Mouse (Mus musculus) gonadal fat pad, adult 2 months (tissue): ENCODE data around the gene Hcls1. TPM values are rescaled to one million over a fixed set of nuclear protein-coding genes. Genes with fewer than 3 reads are reported as not detected.
A peak's percentile ranks its signal among the peaks of the same experiment; 100 is the strongest.

Experiments used
- DNase-seq: peaks from one replicate; pipeline ENCODE4 v3.0.0-alpha.2; 2012; ENCODE audit warnings: low read depth
- polyA plus RNA-seq: library from polyadenylated mRNA; depleted of rRNA; stranded (reverse); fragments of >200 nt; gene quantifications from 2 replicates; pipeline ENCODE4 v1.2.3, GENCODE M21; 2012

Hcls1 gene
- polyA plus RNA-seq, 1 experiment, result 11.1 TPM

GRCm38 (mm10) chr16:36930231-36931136, 4.3 kb upstream of the Hcls1 start:
- no peak for DNase-seq

GRCm38 (mm10) chr16:36931381-36931780, 3.4 kb upstream of the Hcls1 start:
- DNase-seq, result no peak

DNA sequence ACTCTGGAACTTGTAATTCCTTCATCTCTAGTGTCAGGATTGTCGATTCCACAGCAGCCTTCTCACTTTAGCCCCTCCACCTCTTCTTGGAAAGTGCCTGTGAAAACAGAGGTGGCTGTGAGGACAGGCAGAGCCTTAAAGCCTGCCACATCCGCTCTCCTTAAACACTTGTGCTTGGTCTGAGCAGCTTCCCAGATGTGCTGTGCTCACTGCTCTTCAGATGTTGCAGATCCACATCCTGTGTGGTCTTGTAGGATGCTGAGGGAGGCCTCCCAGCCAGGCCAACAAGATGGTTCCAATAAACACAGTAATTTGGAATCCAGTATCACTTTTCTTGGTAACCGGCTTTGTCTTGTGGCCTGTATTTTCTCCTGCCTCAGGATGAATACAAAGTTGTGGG, 2.8 kb upstream of the Hcls1 start:
- DNase-seq, result no peak

GRCm38 (mm10) chr16:36932546-36932945, 2.2 kb upstream of the Hcls1 start:
- no peak for DNase-seq

GRCm38 (mm10) chr16:36934131-36934840, 497 bp upstream of the Hcls1 start:
- peak; percentile 52 for DNase-seq

GRCm38 (mm10) chr16:36935814-36936213, 1.0 kb downstream of the Hcls1 start:
- no peak for DNase-seq

- no peak for DNase-seq
Measured at GRCm38 (mm10) chr16:36941137-36941727, 6.4 kb downstream of the Hcls1 start.

DNA sequence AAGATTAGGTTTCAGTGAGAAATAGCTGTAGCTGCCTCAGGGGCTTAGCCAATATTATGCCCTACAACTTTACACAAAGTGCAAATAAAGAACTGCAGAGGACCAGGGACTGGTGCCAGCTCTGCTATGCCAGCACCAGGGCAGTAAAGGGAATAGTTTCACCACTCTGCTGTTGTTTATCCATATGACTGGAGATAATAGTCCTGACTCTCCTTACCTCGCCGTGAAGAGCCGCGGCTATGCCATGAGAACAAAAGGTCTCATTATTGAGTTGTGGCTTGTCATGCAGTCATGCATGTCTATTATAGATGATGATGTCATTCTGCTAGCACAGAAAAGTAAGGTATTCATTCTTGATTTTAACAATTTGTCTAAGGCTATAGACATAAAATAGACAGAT, 7.1 kb downstream of the Hcls1 start:
- DNase-seq, result no peak

DNA sequence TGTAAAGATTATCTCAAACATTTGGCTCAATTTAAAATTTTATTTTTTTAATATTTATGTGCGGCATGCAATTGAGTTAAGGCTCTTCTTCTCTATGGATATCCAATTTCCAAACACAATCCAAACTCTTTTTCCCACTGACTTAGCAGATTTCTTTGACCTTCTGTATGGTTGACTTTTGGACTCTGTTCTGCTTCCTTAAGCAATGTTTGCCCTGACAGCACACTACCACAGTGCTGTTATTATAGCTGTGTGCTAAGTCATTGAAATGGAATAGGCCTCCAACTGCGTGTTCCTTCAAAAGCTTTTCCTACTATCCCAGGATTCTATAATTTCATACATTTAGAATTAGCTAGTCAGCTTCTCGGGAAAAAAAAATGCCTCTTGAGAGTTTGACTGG, 8.8 kb downstream of the Hcls1 start:
- DNase-seq, result no peak

DNA sequence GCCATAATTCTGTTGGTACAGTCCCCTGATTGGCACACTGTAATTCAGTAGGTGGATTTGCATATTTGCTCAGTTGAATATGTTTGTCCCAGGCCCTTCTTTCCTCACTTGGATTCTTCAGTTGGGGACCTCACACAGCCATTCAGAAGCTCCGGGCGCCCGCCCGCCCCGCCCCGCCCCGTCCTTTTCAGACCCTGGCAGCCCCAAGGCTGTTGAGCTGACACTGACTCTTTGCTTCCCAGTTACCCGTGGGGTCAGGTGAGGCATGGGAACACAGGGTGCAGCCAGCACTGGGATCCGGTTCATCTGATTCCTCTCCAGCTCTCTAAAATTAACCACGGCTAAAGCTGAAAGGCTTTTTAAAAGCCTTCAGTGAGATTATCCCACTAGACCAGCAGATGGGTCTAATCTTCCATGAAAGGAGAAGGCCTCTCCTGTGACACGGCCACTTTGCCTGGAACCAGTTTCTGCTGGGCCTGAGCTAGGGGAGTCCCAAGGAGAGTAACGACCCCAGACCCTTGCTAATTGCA, 10.2 kb downstream of the Hcls1 start:
- DNase-seq, result no peak

DNA sequence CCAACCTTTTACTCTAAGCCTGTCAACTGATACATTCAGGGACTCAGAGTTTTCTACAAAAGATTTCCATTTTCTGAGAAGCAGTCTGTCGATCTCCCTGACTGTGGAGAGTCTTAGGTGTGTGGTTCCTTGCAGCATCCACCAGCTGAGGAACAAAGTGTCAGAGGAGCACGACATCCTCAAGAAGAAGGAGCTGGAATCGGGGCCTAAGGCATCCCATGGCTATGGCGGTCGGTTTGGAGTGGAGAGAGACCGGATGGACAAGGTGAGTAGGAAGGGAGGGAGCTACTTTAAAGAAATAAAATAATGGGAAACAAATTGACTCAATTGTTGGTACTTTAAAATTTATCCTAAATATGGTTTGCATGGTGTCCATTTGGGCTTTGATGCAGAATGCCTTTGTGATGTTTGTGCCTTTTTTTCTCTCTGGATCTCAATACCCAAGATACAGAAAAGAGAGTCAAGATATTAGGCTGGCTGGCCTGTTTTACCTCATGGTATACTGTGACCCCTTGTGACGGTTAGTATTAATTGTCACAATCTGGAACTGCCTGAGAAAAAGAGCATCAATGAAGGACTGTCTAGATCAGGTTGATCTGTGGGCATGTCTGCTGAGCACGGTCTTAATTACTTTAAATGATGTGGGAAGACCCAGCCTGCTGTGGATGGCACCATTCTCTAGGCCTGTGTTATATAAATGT, 11.8 kb downstream of the Hcls1 start:
- DNase-seq, result no peak

DNA sequence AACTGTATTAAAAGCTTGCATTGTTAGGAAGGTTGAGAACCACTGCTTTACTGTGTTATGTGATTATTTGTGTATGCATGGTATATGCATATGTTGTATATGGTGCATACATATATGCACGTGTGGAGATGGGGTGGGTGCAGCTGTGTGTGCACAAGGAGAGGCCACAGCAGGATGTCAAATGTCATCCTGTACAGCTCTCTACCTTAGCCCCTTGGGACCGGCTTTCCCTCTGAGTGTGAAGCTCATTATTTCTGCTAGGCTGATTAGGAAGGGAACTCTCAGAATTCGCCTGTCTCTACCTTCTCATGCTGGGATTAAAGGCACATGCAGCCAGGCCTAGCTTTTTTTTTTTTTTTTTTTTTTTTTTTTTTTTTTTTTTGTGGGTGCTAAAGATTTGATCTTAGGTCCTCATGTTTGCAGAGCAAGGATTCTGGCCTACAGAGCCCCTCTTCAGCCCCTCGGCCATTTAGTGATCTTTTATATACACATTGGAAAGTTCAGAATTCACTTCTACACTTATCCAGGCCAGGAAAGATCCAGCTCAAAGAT, 12.9 kb downstream of the Hcls1 start:
- no peak for DNase-seq

DNA sequence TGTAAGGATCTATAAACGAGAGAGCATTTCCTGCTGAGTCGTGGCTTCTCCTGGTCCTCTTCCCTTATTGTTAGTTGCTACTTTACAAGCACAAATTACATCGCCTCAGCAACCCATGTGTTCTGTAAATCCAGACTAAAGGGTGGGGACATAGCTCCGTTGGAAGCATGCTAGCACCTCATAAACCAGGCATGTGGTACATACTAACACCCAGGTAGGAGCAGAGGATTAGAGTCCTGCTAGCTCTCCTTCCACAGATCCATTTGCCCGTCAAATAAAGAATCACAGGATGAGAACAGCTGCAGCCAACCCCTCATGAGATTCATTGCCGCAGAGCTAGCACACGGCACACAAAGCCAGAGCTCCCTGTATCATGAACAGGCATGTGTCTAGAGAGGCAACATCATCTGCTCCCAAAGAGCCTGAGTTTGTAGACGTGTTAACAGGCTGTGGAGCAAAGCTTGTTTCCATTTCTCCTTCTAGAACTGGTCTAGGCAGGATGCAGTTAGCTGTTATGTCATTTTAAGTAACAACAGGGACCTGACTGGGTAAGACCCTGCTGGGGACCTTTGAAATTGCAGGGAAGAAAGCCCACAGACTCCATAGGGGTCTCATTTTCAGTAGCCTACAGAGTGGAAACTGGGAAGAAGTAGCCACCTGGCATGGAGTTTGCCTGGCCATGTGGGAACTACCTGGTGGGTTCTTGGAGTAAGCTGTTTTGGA, 15.0 kb downstream of the Hcls1 start:
- DNase-seq, result no peak

- no peak for DNase-seq
Measured at GRCm38 (mm10) chr16:36951029-36951428, 16.2 kb downstream of the Hcls1 start.

DNA sequence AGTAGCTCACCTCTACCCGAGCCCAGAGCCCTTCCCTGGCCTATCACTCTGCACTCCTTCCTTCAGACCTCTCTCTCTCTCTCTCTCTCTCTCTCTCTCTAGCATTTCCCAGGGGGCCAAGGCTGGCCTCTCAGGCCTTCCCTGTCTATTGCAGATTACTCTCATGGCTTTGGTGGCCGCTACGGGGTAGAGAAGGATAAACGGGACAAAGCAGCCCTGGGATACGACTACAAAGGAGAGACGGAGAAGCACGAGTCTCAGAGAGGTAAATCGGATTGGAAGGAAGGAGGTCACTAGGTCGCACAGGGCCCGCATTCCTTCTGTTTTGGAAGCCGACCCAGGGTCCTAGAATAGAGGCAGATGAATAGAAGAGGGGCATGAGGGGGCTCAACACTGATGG, 20.3 kb downstream of the Hcls1 start:
- DNase-seq, result no peak

GRCm38 (mm10) chr16:36963415-36963814, 28.6 kb downstream of the Hcls1 start:
- DNase-seq, result no peak

GRCm38 (mm10) chr16:36979127-36979526, 44.3 kb downstream of the Hcls1 start:
- no peak for DNase-seq

- no peak for DNase-seq
Measured at GRCm38 (mm10) chr16:36983796-36984195, 49.0 kb downstream of the Hcls1 start.

DNA sequence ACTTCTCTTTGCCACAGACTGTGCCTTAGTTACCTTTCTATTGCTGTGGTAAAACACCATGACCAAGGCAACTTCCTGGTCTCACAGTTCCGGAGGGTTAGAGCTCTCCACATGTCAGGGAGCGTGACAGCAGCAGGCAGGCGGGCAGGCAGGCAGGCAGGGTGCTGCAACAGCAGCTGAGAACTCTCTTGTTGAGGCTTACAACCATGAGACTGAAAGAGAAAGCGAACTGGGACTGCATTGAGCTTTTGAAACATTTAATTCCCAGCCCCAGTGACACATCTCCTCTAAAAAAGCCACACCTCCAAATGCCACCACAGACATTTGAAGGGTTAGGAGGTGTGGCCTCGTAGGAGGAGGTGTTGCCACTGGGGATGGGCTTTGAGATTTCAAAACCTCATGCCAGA, 50.9 kb downstream of the Hcls1 start:
- no peak for DNase-seq

- DNase-seq, result no peak
Measured at GRCm38 (mm10) chr16:36987399-36987798, 52.6 kb downstream of the Hcls1 start.

DNA sequence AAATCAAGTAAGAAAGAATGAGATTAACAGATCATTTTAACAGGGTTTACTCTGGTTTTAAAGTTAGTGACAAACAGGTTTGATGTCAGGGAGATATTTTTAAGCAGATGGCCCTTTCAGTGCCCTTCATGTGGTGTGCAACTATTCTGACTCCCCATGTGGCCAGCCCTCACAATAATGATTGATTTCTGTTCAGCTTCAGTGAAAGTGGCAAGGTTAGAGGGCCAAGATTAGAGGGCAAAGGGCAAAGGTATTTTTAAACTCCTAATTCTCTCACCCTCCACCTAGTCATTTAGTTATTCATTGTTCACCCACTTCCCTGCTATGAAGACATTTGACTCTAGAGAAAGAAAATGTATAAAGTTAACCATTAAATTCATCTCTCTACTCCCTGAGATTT, 53.3 kb downstream of the Hcls1 start:
- DNase-seq, result no peak
